Mouse (Mus musculus) macrophage (primary cell): ENCODE measurements at regions not wholly inside any gene's neighbourhood (a gene's known extent, or its start where the extent isn't known, plus 50 kb on each side); places are given as distances from the start of the nearest gene placed in this dataset.

Experiments used
- H3K27ac ChIP-seq: fragments of 350-480 bp; formaldehyde crosslinking; 2 replicates; pipeline ENCODE4 v1.9.0; 2021
- H3K36me3 ChIP-seq: fragments of 350-480 bp; formaldehyde crosslinking; 2 replicates; pipeline ENCODE4 v1.9.0; 2021; ENCODE audit errors: inconsistent target
- H3K4me3 ChIP-seq: fragments of 350-480 bp; formaldehyde crosslinking; 2 replicates; pipeline ENCODE4 v1.9.0; 2021; ENCODE audit errors: inconsistent target
- H3K79me2 ChIP-seq: fragments of 350-480 bp; formaldehyde crosslinking; 2 replicates; pipeline ENCODE4 v1.9.0; 2021; ENCODE audit errors: inconsistent target
- whole genome bisulfite sequencing: methylation state at CpG from one replicate; pipeline ENCODE4 v1.1.7; 2026; ENCODE audit warnings: inconsistent platforms; ENCODE audit not compliant: missing documents; 5-methylcytosine and 5-hydroxymethylcytosine counted together

- 38% methylated on average over 3 of the region's 3 CpGs for WGBS
These were observed 295.6 kb downstream of the Basp1 start for GRCm38 (mm10) chr15:25117980-25118379.

DNA sequence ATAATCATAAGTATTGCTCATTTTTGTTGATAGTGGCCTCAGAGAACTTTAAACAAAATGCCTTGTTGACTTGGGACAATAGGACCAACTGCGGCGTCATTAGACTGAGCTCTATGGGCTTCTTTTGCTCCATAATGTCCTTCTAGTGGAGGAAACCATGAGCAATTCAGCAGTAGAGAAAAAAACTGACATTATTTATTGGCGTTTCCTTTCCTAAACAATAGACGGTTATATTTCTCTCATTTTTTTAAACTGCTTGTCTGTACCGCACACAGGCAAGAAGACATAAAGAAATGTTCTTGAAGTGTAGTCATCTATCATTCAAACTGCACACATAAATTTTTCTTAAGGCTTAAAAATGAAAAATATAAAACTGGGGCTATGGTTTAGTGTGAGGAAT, 310.8 kb downstream of the Basp1 start:
- Histone ChIP-seq H3K79me2 (no peaks in the 10 kb centered on the region), H3K27ac (no peak overlapping the region), H3K4me3 (no peak overlapping the region), H3K36me3 (no peaks in the 10 kb centered on the region)
- WGBS = 34% methylated on average over 5 of the region's 5 CpGs

More at GRCm38 (mm10) chr15:25117980-25118379, 295.6 kb downstream of the Basp1 start:
- H3K4me3 ChIP-seq = no peak overlapping the region
- no peaks in the 10 kb centered on the region for H3K36me3 ChIP-seq
- H3K27ac ChIP-seq = no peak overlapping the region
- H3K79me2 ChIP-seq = no peaks in the 10 kb centered on the region

DNA sequence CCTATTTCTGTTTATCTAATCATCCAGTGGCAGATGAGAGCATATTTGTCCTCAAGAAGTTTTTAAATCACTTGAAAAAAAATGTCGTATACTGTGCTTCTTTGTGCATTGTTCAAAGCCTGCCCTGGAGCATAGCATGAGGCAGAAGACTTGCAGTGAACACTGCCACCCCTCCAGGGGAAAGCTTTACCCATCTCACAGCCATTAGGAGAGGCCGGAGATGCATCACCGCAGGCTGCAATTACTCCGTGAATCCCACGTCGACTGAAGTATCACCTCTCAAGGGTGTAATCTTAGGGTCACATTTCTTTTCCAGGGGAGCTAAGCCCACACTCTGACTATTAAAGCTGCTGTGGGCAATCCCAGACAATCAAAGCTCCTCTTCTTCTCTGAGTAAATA, 319.8 kb downstream of the Basp1 start:
- no peak overlapping the region for H3K4me3 ChIP-seq
- H3K36me3 ChIP-seq = no peaks in the 10 kb centered on the region
- H3K79me2 ChIP-seq = no peaks in the 10 kb centered on the region
- H3K27ac ChIP-seq = no peak overlapping the region
- 68% methylated on average over 6 of the region's 6 CpGs for WGBS

DNA sequence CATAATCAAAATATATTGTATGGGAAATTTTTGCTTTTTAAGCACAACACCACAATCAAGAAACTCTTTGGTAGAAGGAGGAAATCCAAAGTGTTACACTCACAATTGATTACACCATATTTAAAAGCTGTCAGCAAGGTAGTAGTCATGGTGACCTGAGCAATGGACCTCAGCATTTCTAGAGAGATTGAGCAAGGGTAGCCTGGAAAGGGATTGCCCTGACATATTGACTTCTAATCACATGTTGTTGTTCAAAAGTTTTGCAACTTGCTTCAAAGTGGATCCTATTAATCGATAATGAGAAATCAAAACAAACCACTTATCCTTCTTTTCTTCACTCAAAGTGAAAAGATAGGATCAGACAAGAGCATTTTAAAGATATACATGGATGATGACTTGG, 343.9 kb downstream of the Basp1 start:
- 100% methylated on average over 1 of the region's 1 CpGs for WGBS

DNA sequence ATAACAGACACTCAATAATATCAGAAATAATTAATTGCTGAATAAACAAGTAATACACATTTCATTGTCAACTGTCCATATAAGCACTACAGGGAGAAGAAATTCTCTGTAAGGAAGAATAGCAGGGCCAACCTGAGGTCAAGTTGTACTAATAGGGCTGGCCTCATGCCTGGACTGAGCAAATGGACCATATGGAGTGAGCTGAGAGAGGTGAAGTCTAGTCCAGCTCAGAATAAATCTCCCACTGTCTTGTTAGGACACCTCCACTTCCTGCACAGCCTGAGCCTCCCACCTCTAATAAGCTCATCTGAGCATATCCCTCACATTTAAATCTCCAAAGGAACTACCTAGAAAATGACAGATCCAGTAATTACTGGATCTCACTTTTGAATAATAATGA, 354.2 kb downstream of the Basp1 start:
- H3K4me3 ChIP-seq = no peak overlapping the region
- H3K36me3 ChIP-seq = no peaks in the 10 kb centered on the region
- no peaks in the 10 kb centered on the region for H3K79me2 ChIP-seq

More for the DNA sequence above, 343.9 kb downstream of the Basp1 start:
- Histone ChIP-seq H3K27ac (no peak overlapping the region), H3K4me3 (no peak overlapping the region), H3K79me2 (no peaks in the 10 kb centered on the region), H3K36me3 (no peaks in the 10 kb centered on the region)

GRCm38 (mm10) chr15:25047875-25048274, 365.7 kb downstream of the Basp1 start:
- WGBS = 0% methylated on average over 1 of the region's 1 CpGs
- Histone ChIP-seq H3K79me2 (no peaks in the 10 kb centered on the region), H3K4me3 (no peak overlapping the region), H3K27ac (no peak overlapping the region), H3K36me3 (no peaks in the 10 kb centered on the region)

More for the DNA sequence above, 354.2 kb downstream of the Basp1 start:
- no peak overlapping the region for H3K27ac ChIP-seq

DNA sequence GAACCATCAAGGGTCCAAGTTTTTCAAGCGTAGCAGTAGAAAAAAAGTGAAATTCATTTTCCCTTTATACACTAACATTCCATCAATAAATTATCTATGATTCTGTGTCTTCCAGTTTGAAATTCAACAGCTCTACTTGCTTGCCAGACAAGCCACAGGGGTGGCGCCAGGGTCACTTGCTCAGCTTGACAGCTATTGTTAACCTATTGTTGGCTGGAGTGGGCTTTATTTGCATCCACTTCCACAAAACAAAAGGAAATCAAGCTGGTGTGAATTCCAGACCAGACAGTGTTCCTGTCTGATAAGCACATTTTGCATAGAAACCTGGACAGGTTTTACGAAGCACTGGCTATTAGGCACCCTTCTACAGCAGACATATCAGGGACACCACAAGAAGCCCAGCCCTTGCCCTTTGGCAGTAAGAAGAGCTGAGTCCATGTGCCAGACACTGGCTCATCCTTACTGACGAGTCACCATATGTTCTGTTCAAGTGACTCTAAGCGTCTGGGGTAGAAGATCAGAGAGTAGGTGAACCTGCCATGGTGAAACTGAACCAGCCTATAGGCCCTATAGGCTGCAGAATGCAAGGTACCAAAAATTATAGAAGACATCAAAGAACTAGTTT, 366.9 kb downstream of the Basp1 start:
- no peaks in the 10 kb centered on the region for H3K36me3 ChIP-seq
- H3K79me2 ChIP-seq = no peaks in the 10 kb centered on the region
- 65% methylated on average over 4 of the region's 5 CpGs for WGBS
- H3K4me3 ChIP-seq = no peak overlapping the region
- no peak overlapping the region for H3K27ac ChIP-seq

DNA sequence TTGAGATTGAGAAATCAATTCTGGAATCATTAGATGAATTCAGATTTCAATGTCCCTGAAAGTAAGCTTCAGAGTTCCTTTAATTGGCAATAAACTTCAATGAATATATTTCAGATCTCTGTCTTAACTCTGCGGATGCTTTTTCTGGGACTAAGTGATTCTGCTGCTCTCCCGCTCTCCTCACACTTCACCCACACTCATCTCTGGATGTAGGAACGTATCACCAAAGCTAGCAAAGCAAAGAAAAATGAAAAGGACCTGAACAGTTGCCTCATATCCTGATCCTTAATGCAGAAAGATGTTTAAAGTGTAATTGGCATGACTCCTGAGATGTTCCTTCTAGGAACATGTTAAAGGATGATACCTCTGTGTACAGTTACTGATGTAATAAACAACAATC, 377.3 kb downstream of the Basp1 start:
- H3K79me2 ChIP-seq = no peaks in the 10 kb centered on the region
- WGBS = 94% methylated on average over 3 of the region's 3 CpGs
- no peaks in the 10 kb centered on the region for H3K36me3 ChIP-seq
- H3K4me3 ChIP-seq = no peak overlapping the region
- H3K27ac ChIP-seq = no peak overlapping the region

- WGBS = 98% methylated on average over 8 of the region's 8 CpGs
- Histone ChIP-seq H3K4me3 (no peak overlapping the region), H3K27ac (no peak overlapping the region), H3K79me2 (no peaks in the 10 kb centered on the region), H3K36me3 (no peaks in the 10 kb centered on the region)
These were observed 385.7 kb downstream of the Basp1 start for GRCm38 (mm10) chr15:25027865-25028264.

- Histone ChIP-seq H3K79me2 (no peaks in the 10 kb centered on the region), H3K36me3 (no peaks in the 10 kb centered on the region), H3K27ac (no peak overlapping the region), H3K4me3 (no peak overlapping the region)
- 26% methylated on average over 15 of the region's 15 CpGs for WGBS
These were observed 386.6 kb downstream of the Basp1 start for GRCm38 (mm10) chr15:25026786-25027461.

- WGBS = 78% methylated on average over 8 of the region's 8 CpGs
- Histone ChIP-seq H3K4me3 (no peak overlapping the region), H3K27ac (no peak overlapping the region), H3K36me3 (no peaks in the 10 kb centered on the region), H3K79me2 (no peaks in the 10 kb centered on the region)
These were observed 387.2 kb downstream of the Basp1 start for GRCm38 (mm10) chr15:25026351-25026750.

- no peaks in the 10 kb centered on the region for H3K36me3 ChIP-seq
- no peak overlapping the region for H3K27ac ChIP-seq
- H3K4me3 ChIP-seq = no peak overlapping the region
- H3K79me2 ChIP-seq = no peaks in the 10 kb centered on the region
- 60% methylated on average over 3 of the region's 3 CpGs for whole genome bisulfite sequencing
These were observed 392.6 kb downstream of the Basp1 start for GRCm38 (mm10) chr15:25020916-25021315.

GRCm38 (mm10) chr15:25019352-25019941, 394.1 kb downstream of the Basp1 start:
- Histone ChIP-seq H3K36me3 (no peaks in the 10 kb centered on the region), H3K27ac (no peak overlapping the region), H3K4me3 (no peak overlapping the region), H3K79me2 (no peaks in the 10 kb centered on the region)
- 92% methylated on average over 12 of the region's 12 CpGs for WGBS

- Histone ChIP-seq H3K27ac (no peak overlapping the region), H3K36me3 (no peaks in the 10 kb centered on the region), H3K79me2 (no peaks in the 10 kb centered on the region), H3K4me3 (no peak overlapping the region)
- WGBS = 73% methylated on average over 3 of the region's 3 CpGs
These were observed 394.6 kb downstream of the Basp1 start for GRCm38 (mm10) chr15:25018937-25019336.

DNA sequence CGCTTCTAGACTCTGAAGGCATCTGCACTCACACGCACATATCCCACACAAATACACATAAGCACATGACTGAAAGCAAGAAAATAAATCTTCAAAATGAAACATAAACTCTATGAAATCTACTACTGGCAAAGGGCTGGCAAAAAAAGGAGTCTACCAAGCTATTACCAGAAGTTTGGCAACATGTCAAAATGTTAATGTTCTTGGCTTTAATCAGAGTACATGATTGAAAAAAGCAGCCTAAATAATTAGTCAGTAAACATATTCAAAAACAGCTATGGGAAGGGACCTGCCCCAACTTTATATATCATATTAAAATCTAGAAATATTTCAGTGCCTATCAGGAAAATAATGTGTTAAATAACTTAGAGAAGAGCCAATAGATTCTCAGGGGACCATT, 405.8 kb downstream of the Basp1 start:
- WGBS = 92% methylated on average over 2 of the region's 2 CpGs
- H3K27ac ChIP-seq = no peak overlapping the region
- H3K79me2 ChIP-seq = no peaks in the 10 kb centered on the region
- H3K4me3 ChIP-seq = no peak overlapping the region
- H3K36me3 ChIP-seq = no peaks in the 10 kb centered on the region
